Mouse (Mus musculus) embryonic facial prominence, embryonic 14.5 days (tissue): Measurements from ENCODE around the gene Krt14. TPM values are rescaled to one million over a fixed set of nuclear protein-coding genes. Genes with fewer than 3 reads are reported as not detected.

ENCODE experiments used
- ATAC-seq: fragments of 200-750 bp; cut with Nextera tagmentation; 2 replicates; pipeline ENCODE4 v1.8.0; 2017; ENCODE audit warnings: low read depth, moderate number of reproducible peaks, moderate TSS enrichment
- DNase-seq: peaks from one replicate; pipeline ENCODE4 v3.0.0-alpha.2; 2015; ENCODE audit warnings: low spot score
- H3K27ac ChIP-seq: fragments of 300-500 bp; sonication (generic); replicated peaks from 2 replicates; pipeline ENCODE4 v1.5.1; 2014; ENCODE audit warnings: low read depth, mild to moderate bottlenecking, low read length, moderate library complexity
- H3K27me3 ChIP-seq: fragments of 300-500 bp; sonication (generic); replicated peaks from 2 replicates; pipeline ENCODE4 v1.6.1; 2014; ENCODE audit warnings: low read length; ENCODE audit not compliant: control insufficient read depth, insufficient read depth
- H3K36me3 ChIP-seq: fragments of 300-500 bp; sonication (generic); 2 replicates; pipeline ENCODE4 v1.6.1; 2014; ENCODE audit warnings: low read length, mixed read lengths; ENCODE audit not compliant: control insufficient read depth, insufficient read depth
- H3K4me1 ChIP-seq: fragments of 300-500 bp; sonication (generic); 2 replicates; pipeline ENCODE4 v1.6.1; 2014; ENCODE audit warnings: antibody characterized with exemption, low read length; ENCODE audit not compliant: control insufficient read depth, insufficient read depth
- H3K4me2 ChIP-seq: fragments of 300-500 bp; sonication (generic); 2 replicates; pipeline ENCODE4 v1.6.1; 2014; ENCODE audit warnings: low read depth, mild to moderate bottlenecking, low read length, moderate library complexity, mixed read lengths
- H3K4me3 ChIP-seq: fragments of 300-500 bp; sonication (generic); 2 replicates; pipeline ENCODE4 v1.5.1; 2014; ENCODE audit warnings: low read depth, mild to moderate bottlenecking, low read length
- H3K9ac ChIP-seq: fragments of 300-500 bp; sonication (generic); 2 replicates; pipeline ENCODE4 v1.6.1; 2014; ENCODE audit warnings: low read depth, mild to moderate bottlenecking, low read length, moderate library complexity, mixed read lengths
- H3K9me3 ChIP-seq: fragments of 300-500 bp; sonication (generic); 2 replicates; pipeline ENCODE4 v1.6.1; 2016; ENCODE audit warnings: low read length; ENCODE audit not compliant: control insufficient read depth
- WGBS: fragments of 180-500 bp; shearing (Covaris S2); extraction: QIAGEN DNeasy Blood & Tissue Kit; methylation state at CpG from one replicate; pipeline ENCODE4 v1.1.7; 2014; 5-methylcytosine and 5-hydroxymethylcytosine counted together
- polyA plus RNA-seq: library from polyadenylated mRNA; unstranded; fragments of >200 nt; fragmentation: Nextera tagmentation; extraction: Ambion mirVana; gene quantifications from 2 replicates; pipeline ENCODE4 v1.2.1, GENCODE M21; 2014

The Krt14 gene
- polyA plus RNA-seq, 1 experiment from 2014 or later = 385 TPM

GRCm38 (mm10) chr11:100203448-100203847 lies 3.9 kb downstream of the Krt14 start:
- WGBS = 17% methylated on average over 6 of the region's 6 CpGs

GRCm38 (mm10) chr11:100202906-100203305 lies 4.4 kb downstream of the Krt14 start:
- Histone ChIP-seq H3K36me3 (no peaks in the 10 kb centered on the region), H3K4me3 (no peak overlapping the region), H3K27ac (no peak overlapping the region), H3K4me2 (no peak overlapping the region), H3K9me3 (no peaks in the 10 kb centered on the region), H3K4me1 (no peaks in the 10 kb centered on the region), H3K27me3 (no peaks in the 10 kb centered on the region), H3K9ac (no peak overlapping the region)
- no peak for DNase-seq
- 77% methylated on average over 4 of the region's 4 CpGs for WGBS
- no peak for ATAC-seq

More at GRCm38 (mm10) chr11:100203448-100203847, 3.9 kb downstream of the Krt14 start:
- Histone ChIP-seq H3K4me1 (no peaks in the 10 kb centered on the region), H3K4me3 (no peak overlapping the region), H3K36me3 (no peaks in the 10 kb centered on the region), H3K9me3 (no peaks in the 10 kb centered on the region), H3K27me3 (no peaks in the 10 kb centered on the region), H3K9ac (no peak overlapping the region), H3K27ac (no peak overlapping the region), H3K4me2 (no peak overlapping the region)
- DNase-seq (peak; percentile 86), ATAC-seq (no peak)

- H3K27ac ChIP-seq = no peak overlapping the region
- no peak for ATAC-seq
- H3K9me3 ChIP-seq = no peaks in the 10 kb centered on the region
- peak; percentile 39 for DNase-seq
- no peak overlapping the region for H3K9ac ChIP-seq
- 44% methylated on average over 8 of the region's 8 CpGs for WGBS
- no peaks in the 10 kb centered on the region for H3K4me1 ChIP-seq
- H3K4me3 ChIP-seq = no peak overlapping the region
- H3K4me2 ChIP-seq = no peak overlapping the region
- H3K27me3 ChIP-seq = no peaks in the 10 kb centered on the region
- H3K36me3 ChIP-seq = no peaks in the 10 kb centered on the region
Measured at GRCm38 (mm10) chr11:100200104-100200820, 7.1 kb downstream of the Krt14 start.

- H3K36me3 ChIP-seq = no peaks in the 10 kb centered on the region
- 71% methylated on average over 4 of the region's 4 CpGs for WGBS
- H3K27ac ChIP-seq = no peak overlapping the region
Measured at GRCm38 (mm10) chr11:100198666-100199065, 8.7 kb downstream of the Krt14 start.

GRCm38 (mm10) chr11:100192992-100193391 lies 14.4 kb downstream of the Krt14 start, which contains the start of gene Krt9:
TSS of gene Krt9 (minus strand) at chr11:100193246.
- DNase-seq = no peak
- Histone ChIP-seq H3K9me3 (no peaks in the 10 kb centered on the region), H3K27me3 (no peaks in the 10 kb centered on the region), H3K4me1 (no peaks in the 10 kb centered on the region), H3K27ac (no peak within 1 kb of the TSS), H3K9ac (no peak within 1 kb of the TSS), H3K36me3 (no peaks in the 10 kb centered on the region), H3K4me2 (no peak within 1 kb of the TSS), H3K4me3 (no peak within 1 kb of the TSS)
- WGBS = 72% methylated on average over 5 of the region's 9 CpGs
- no peak for ATAC-seq

More at GRCm38 (mm10) chr11:100198666-100199065, 8.7 kb downstream of the Krt14 start:
- ATAC-seq (no peak), DNase-seq (no peak)
- Histone ChIP-seq H3K9me3 (no peaks in the 10 kb centered on the region), H3K9ac (no peak overlapping the region), H3K27me3 (no peaks in the 10 kb centered on the region), H3K4me1 (no peaks in the 10 kb centered on the region), H3K4me2 (no peak overlapping the region), H3K4me3 (no peak overlapping the region)

GRCm38 (mm10) chr11:100191820-100192219 lies 15.5 kb downstream of the Krt14 start:
- Histone ChIP-seq H3K27me3 (no peaks in the 10 kb centered on the region), H3K4me2 (no peak overlapping the region), H3K36me3 (no peaks in the 10 kb centered on the region), H3K9me3 (no peaks in the 10 kb centered on the region), H3K27ac (no peak overlapping the region), H3K4me1 (no peaks in the 10 kb centered on the region), H3K9ac (no peak overlapping the region), H3K4me3 (no peak overlapping the region)
- WGBS = 94% methylated on average over 3 of the region's 3 CpGs
- DNase-seq (no peak), ATAC-seq (no peak)

- no peak overlapping the region for H3K9ac ChIP-seq
- H3K27me3 ChIP-seq = no peaks in the 10 kb centered on the region
- 80% methylated on average over 8 of the region's 8 CpGs for WGBS
- H3K36me3 ChIP-seq = no peaks in the 10 kb centered on the region
- DNase-seq (no peak), ATAC-seq (no peak)
- H3K9me3 ChIP-seq = no peaks in the 10 kb centered on the region
- no peak overlapping the region for H3K27ac ChIP-seq
- no peaks in the 10 kb centered on the region for H3K4me1 ChIP-seq
- no peak overlapping the region for H3K4me3 ChIP-seq
- H3K4me2 ChIP-seq = no peak overlapping the region
Measured at GRCm38 (mm10) chr11:100186736-100187135, 20.6 kb downstream of the Krt14 start.

- DNase-seq (no peak), ATAC-seq (no peak)
- no peak overlapping the region for H3K4me2 ChIP-seq
- H3K27me3 ChIP-seq = no peaks in the 10 kb centered on the region
- H3K9me3 ChIP-seq = no peaks in the 10 kb centered on the region
- 71% methylated on average over 7 of the region's 7 CpGs for WGBS
- H3K4me1 ChIP-seq = no peaks in the 10 kb centered on the region
- H3K27ac ChIP-seq = no peak overlapping the region
- no peak overlapping the region for H3K9ac ChIP-seq
- no peaks in the 10 kb centered on the region for H3K36me3 ChIP-seq
- H3K4me3 ChIP-seq = no peak overlapping the region
Measured at GRCm38 (mm10) chr11:100181725-100182124, 25.6 kb downstream of the Krt14 start.

- no peaks in the 10 kb centered on the region for H3K36me3 ChIP-seq
- H3K4me2 ChIP-seq = no peak overlapping the region
- H3K4me1 ChIP-seq = no peaks in the 10 kb centered on the region
- ATAC-seq (no peak), DNase-seq (no peak)
- H3K9me3 ChIP-seq = no peaks in the 10 kb centered on the region
- H3K9ac ChIP-seq = no peak overlapping the region
- no peak overlapping the region for H3K4me3 ChIP-seq
- no peaks in the 10 kb centered on the region for H3K27me3 ChIP-seq
- 70% methylated on average over 3 of the region's 3 CpGs for WGBS
- no peak overlapping the region for H3K27ac ChIP-seq
Measured at GRCm38 (mm10) chr11:100179260-100179659, 28.1 kb downstream of the Krt14 start.
